Mouse (Mus musculus) limb, embryonic 11.5 days (tissue): ENCODE results near the gene Hist1h1c. TPM values are rescaled to one million over a fixed set of nuclear protein-coding genes. Genes with fewer than 3 reads are reported as not detected.
"Not testable (repeated sequence)": the region's sequence is repeated elsewhere in the genome, so short reads cannot be mapped to it uniquely, and the experiment has no call there.

Source experiments
- ATAC-seq: fragments of 200-750 bp; cut with Nextera tagmentation; 2 replicates; pipeline ENCODE4 v1.8.0; 2017; ENCODE audit warnings: low read depth; ENCODE audit not compliant: insufficient number of reproducible peaks, low FRiP score, low TSS enrichment
- DNase-seq: peaks from one replicate; pipeline ENCODE4 v3.0.0-alpha.2; 2015; ENCODE audit warnings: low spot score
- H3K27ac ChIP-seq: fragments of 300-500 bp; sonication (generic); replicated peaks from 2 replicates; pipeline ENCODE4 v1.5.1; 2014; ENCODE audit warnings: low read depth, mild to moderate bottlenecking, low read length
- H3K27me3 ChIP-seq: fragments of 300-500 bp; sonication (generic); 2 replicates; pipeline ENCODE4 v1.6.1; 2014; ENCODE audit warnings: mild to moderate bottlenecking, low read length, mixed read lengths; ENCODE audit not compliant: control insufficient read depth, insufficient read depth
- H3K36me3 ChIP-seq: fragments of 300-500 bp; sonication (generic); 2 replicates; pipeline ENCODE4 v1.6.1; 2014; ENCODE audit warnings: mild to moderate bottlenecking, low read length, moderate library complexity, mixed read lengths; ENCODE audit not compliant: control insufficient read depth, insufficient read depth
- H3K4me1 ChIP-seq: fragments of 300-500 bp; sonication (generic); 2 replicates; pipeline ENCODE4 v1.6.1; 2014; ENCODE audit warnings: low read length, mixed read lengths; ENCODE audit not compliant: control insufficient read depth, insufficient read depth
- H3K4me2 ChIP-seq: fragments of 300-500 bp; sonication (generic); 2 replicates; pipeline ENCODE4 v1.6.1; 2014; ENCODE audit warnings: low read depth, mild to moderate bottlenecking, moderate library complexity; ENCODE audit not compliant: severe bottlenecking
- H3K4me3 ChIP-seq: fragments of 300-500 bp; sonication (generic); 2 replicates; pipeline ENCODE4 v1.5.1; 2014; ENCODE audit warnings: low read depth, low read length
- H3K9ac ChIP-seq: fragments of 300-500 bp; sonication (generic); 2 replicates; pipeline ENCODE4 v1.6.1; 2014; ENCODE audit warnings: mild to moderate bottlenecking, low read length
- H3K9me3 ChIP-seq: fragments of 300-500 bp; sonication (generic); 2 replicates; pipeline ENCODE4 v1.6.1; 2016; ENCODE audit warnings: low read length; ENCODE audit not compliant: control insufficient read depth
- WGBS: fragments of 180-500 bp; shearing (Covaris S2); extraction: QIAGEN DNeasy Blood & Tissue Kit; methylation state at CpG from one replicate; pipeline ENCODE4 v1.1.7; 2014; 5-methylcytosine and 5-hydroxymethylcytosine counted together
- polyA plus RNA-seq: library from polyadenylated mRNA; unstranded; fragments of >200 nt; fragmentation: Nextera tagmentation; extraction: Ambion mirVana; gene quantifications from 2 replicates; pipeline ENCODE4 v1.2.1, GENCODE M21; 2014

Gene Hist1h1c
- polyA plus RNA-seq, 1 experiment from 2014 or later, result 16.6 TPM

- WGBS, result 79% methylated on average over 1 of the region's 1 CpGs
- Histone ChIP-seq H3K4me3 (no peak overlapping the region; the same call in 1 of the 2 replicates), H3K9me3 (no peaks in the 10 kb centered on the region), H3K9ac (peak overlapping the region; percentile 74; the same call in 1 of the 2 replicates), H3K36me3 (no peaks in the 10 kb centered on the region), H3K4me1 (peaks cover 8% of the 10 kb centered on the region), H3K27me3 (no peaks in the 10 kb centered on the region), H3K4me2 (peak overlapping the region; percentile 65; the same call in 1 of the 2 replicates), H3K27ac (peak overlapping the region; percentile 86)
- DNase-seq, result no peak
- no peak for ATAC-seq
Measured at GRCm38 (mm10) chr13:23759916-23760239, 21.3 kb downstream of the Hist1h1c start.

GRCm38 (mm10) chr13:23760240-23760971 is 21.8 kb downstream of the Hist1h1c start:
- no peaks in the 10 kb centered on the region for H3K36me3 ChIP-seq
- H3K27ac ChIP-seq, result peak overlapping the region; percentile 86
- H3K9ac ChIP-seq, result peak overlapping the region; percentile 74
- peaks cover 8% of the 10 kb centered on the region for H3K4me1 ChIP-seq
- ATAC-seq (no peak; the same call in 1 of the 2 replicates), DNase-seq (peak; percentile 66)
- WGBS, result 3% methylated on average over 20 of the region's 27 CpGs
- peak overlapping the region; percentile 35 for H3K4me3 ChIP-seq
- H3K27me3 ChIP-seq, result no peaks in the 10 kb centered on the region
- peak overlapping the region; percentile 65 for H3K4me2 ChIP-seq
- H3K9me3 ChIP-seq, result no peaks in the 10 kb centered on the region

DNA sequence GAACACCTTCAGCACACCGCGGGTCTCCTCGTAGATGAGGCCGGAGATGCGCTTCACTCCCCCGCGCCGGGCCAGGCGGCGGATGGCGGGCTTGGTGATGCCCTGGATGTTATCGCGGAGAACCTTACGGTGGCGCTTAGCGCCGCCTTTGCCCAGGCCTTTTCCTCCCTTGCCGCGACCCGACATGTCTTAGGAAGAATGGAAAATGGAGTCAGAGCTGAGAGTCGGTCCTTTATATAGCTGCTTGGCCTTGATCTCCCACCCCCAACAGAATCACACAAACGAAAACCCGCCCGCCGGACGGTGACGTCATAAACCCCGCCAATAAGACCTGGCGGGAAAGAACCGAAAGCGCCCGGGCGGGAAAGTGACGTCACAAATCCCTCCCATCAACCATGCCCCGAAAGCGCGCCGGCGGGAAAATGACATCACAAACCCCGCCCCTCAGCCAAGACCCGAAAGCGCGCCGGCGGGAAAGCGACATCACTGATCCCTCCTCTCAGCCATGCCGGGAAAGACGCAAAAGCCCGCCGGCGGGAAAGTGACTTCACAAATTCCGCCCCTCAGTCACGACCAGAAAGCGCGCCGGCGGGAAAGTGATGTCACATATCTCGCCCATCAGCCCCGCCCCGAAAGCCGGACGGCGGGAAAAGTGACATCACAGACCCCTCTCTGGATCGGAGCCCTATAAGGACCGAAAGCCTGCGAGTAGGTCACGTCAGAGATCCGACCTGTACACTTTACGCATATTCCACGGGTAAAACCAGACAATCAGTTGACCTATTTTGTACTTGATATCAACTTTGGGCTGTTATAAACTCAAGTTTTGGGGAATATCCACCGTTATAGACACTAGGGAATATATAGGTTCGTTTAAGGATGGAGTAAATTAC is 22.6 kb downstream of the Hist1h1c start, which contains the start of gene Hist1h4a:
TSS of gene Hist1h4a (minus strand) at position 259 of the 893 bp plus-strand sequence.
- Histone ChIP-seq H3K4me1 (peaks cover 8% of the 10 kb centered on the region), H3K27me3 (no peaks in the 10 kb centered on the region), H3K4me3 (peak within 1 kb of the TSS; percentile 36), H3K4me2 (peak within 1 kb of the TSS; percentile 65), H3K9me3 (no peaks in the 10 kb centered on the region), H3K36me3 (no peaks in the 10 kb centered on the region), H3K27ac (peak within 1 kb of the TSS; percentile 86), H3K9ac (peak within 1 kb of the TSS; percentile 74)
- under 1% methylated on average over 61 of the region's 72 CpGs for WGBS
- ATAC-seq, result peak; percentile 81
- peak; percentile 100 for DNase-seq

GRCm38 (mm10) chr13:23761871-23762821 is 23.5 kb downstream of the Hist1h1c start, which contains the start of gene Hist1h3a:
TSS of gene Hist1h3a (minus strand) at chr13:23762386.
- under 1% methylated on average over 26 of the region's 52 CpGs for WGBS
- peak; percentile 68 for ATAC-seq
- H3K9me3 ChIP-seq, H3K27me3 ChIP-seq, H3K4me1 ChIP-seq, H3K36me3 ChIP-seq: not testable (repeated sequence)
- Histone ChIP-seq H3K27ac (peak within 1 kb of the TSS; percentile 75), H3K9ac (peak within 1 kb of the TSS; percentile 70), H3K4me3 (peak within 1 kb of the TSS; percentile 42), H3K4me2 (peak within 1 kb of the TSS; percentile 65)
- DNase-seq, result peak; percentile 76

- Histone ChIP-seq H3K4me2 (peak overlapping the region; percentile 65), H3K4me1 (peaks cover 6% of the 10 kb centered on the region), H3K27me3 (no peaks in the 10 kb centered on the region), H3K36me3 (no peaks in the 10 kb centered on the region), H3K4me3 (peak overlapping the region; percentile 42), H3K9me3 (no peaks in the 10 kb centered on the region), H3K27ac (peak overlapping the region; percentile 75), H3K9ac (peak overlapping the region; percentile 44; the same call in 1 of the 2 replicates)
- DNase-seq (peak; percentile 47), ATAC-seq (no peak)
- WGBS, result under 1% methylated on average over 10 of the region's 10 CpGs
Measured at GRCm38 (mm10) chr13:23763242-23763585, 24.6 kb downstream of the Hist1h1c start.

- no peaks in the 10 kb centered on the region for H3K36me3 ChIP-seq
- H3K4me2 ChIP-seq, result peak within 1 kb of the TSS; percentile 65
- H3K9me3 ChIP-seq, result no peaks in the 10 kb centered on the region
- H3K27ac ChIP-seq, result peak within 1 kb of the TSS; percentile 75
- H3K27me3 ChIP-seq, result no peaks in the 10 kb centered on the region
- ATAC-seq (peak; percentile 75), DNase-seq (peak; percentile 94)
- WGBS, result 4% methylated on average over 34 of the region's 34 CpGs
- H3K4me1 ChIP-seq, result peaks cover 6% of the 10 kb centered on the region
- H3K4me3 ChIP-seq, result peak within 1 kb of the TSS; percentile 42
- H3K9ac ChIP-seq, result peak within 1 kb of the TSS; percentile 69
Measured at GRCm38 (mm10) chr13:23763586-23764323, 25.1 kb downstream of the Hist1h1c start, which contains the start of gene Hist1h1a. TSS of gene Hist1h1a (plus strand) at chr13:23763666.

- peak overlapping the region; percentile 65 for H3K4me2 ChIP-seq
- peaks cover 6% of the 10 kb centered on the region for H3K4me1 ChIP-seq
- WGBS, result 36% methylated on average over 12 of the region's 12 CpGs
- no peaks in the 10 kb centered on the region for H3K27me3 ChIP-seq
- H3K4me3 ChIP-seq, result peak overlapping the region; percentile 42
- no peaks in the 10 kb centered on the region for H3K36me3 ChIP-seq
- H3K9me3 ChIP-seq, result no peaks in the 10 kb centered on the region
- DNase-seq, result peak; percentile 64
- peak overlapping the region; percentile 75 for H3K27ac ChIP-seq
- ATAC-seq, result no peak
- H3K9ac ChIP-seq, result peak overlapping the region; percentile 69
Measured at GRCm38 (mm10) chr13:23764324-23765171, 25.9 kb downstream of the Hist1h1c start.
